Mouse (Mus musculus): ENCODE results near the gene Itga5. TPM values are rescaled to one million over a fixed set of nuclear protein-coding genes. Genes with fewer than 3 reads are reported as not detected.

Gene Itga5
- polyA plus RNA-seq, 1 experiment: 34.3 TPM

DNA sequence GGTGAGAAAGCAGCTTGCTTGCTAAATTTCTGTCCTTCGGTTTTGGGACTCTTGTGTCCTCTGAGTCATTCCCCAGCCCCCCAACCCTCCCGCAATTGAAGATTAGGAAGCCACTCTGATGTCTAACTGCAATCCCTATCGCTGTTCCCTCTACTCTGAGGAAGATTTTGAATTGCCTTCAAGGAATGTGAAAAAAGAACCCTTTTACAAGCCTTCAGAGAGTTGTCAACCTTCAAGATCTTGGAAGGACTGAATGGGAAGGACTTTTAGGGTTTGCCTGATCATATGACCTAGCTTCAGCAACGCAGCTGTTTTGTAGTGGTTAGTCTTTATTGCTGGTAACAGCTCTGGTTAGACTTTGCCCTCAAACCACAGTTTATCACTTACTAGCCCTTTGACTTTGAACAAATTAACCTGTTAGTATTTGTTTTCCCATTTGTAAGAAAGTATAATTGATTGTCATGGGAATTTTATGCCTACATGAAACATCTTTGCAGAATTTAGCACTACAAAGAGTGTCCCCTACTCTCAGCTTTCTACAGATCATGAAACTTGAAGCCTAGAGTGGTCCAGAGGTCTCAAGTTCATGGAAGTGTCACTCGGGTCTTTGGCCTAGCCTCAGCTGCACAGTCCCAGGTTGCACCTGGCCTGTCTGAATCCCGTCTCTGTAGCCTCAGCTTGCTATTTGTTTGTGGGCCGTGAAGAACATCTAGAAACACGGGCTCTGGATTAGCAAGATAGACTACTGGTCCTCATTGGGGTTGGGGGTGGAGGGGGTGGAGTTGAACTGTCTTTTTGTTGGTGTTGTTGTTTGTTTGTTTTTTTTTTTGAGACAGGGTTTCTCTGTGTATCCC lies 60.5 kb downstream of the Itga5 start:
- Histone ChIP-seq H3K4me3 (replicated peaks; ENCODE audit: extremely low read depth, low read depth, low read length) (peak overlapping the region; percentile 78), H3K4me1 (ENCODE audit: control insufficient read depth, insufficient read depth, low read length) (peaks cover 13% of the 10 kb centered on the region)
- no peak for TF ChIP-seq CTCF (IDR thresholded peaks at IDR 0.05; ENCODE audit: insufficient read depth, low read length)
- no peak for TF ChIP-seq POLR2A (IDR thresholded peaks at IDR 0.05; ENCODE audit: borderline replicate concordance, extremely low read depth, low read depth, low read length)
- no peak for DNase-seq
- 34% methylated on average over 8 of the region's 8 CpGs for WGBS

DNA sequence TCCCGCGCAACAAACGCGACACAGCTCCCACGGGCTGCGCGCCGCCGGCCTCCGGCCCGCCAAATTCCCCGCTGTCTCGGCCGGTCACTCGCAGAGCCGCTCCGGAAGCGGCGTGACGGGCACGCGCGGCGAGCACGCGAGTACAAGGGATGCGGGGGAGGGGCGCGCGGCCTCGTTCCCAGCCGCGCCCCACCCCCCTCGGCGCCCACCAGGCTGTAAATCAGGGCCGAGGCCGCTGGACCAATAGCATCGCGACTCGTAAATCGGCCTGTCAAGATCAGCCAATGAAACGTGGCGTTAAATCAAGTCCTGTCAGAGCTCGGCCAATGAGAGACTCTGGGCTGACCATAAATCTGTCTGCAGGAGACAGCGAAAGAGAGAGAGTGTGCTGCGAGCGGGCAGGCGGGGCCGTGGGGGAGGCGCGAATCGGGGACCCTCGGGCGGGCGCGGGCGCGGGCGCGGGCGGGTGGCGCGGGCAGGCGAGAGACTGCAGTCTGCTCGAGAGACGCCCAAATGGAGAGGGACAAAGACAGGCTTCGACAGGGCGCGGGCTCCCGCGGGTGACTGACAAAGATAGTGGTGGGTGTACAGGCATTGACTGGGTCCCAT lies 61.4 kb downstream of the Itga5 start:
- TF ChIP-seq CTCF (IDR thresholded peaks at IDR 0.05; ENCODE audit: insufficient read depth, low read length): no peak
- TF ChIP-seq POLR2A (IDR thresholded peaks at IDR 0.05; ENCODE audit: borderline replicate concordance, extremely low read depth, low read depth, low read length): peak; percentile 72; the same call in 1 of the 2 replicates
- H3K4me3 ChIP-seq (replicated peaks; ENCODE audit: extremely low read depth, low read depth, low read length): peak overlapping the region; percentile 78
- peak; percentile 91 for DNase-seq
- 1% methylated on average over 70 of the region's 71 CpGs for whole genome bisulfite sequencing
- H3K4me1 ChIP-seq (ENCODE audit: control insufficient read depth, insufficient read depth, low read length): peaks cover 13% of the 10 kb centered on the region

DNA sequence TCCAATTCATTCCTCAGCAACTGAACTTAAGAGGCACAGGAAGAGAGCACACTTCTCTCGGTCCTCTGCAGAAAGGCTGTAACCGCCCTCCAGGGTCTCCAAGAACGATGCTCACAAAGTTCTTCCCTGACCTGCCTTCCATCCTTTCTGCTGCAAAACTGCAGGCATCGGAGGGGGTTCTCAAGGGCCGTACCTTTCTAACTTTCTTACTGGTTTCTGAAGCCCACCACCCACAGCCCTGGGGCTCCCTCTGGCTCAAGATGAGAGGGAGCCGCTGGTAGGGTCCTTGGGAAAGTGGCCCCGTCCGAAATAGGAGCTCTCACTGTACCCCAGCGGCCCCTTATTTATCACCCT lies 62.0 kb downstream of the Itga5 start:
- peak; percentile 37 for DNase-seq
- WGBS: under 1% methylated on average over 9 of the region's 9 CpGs
- H3K4me1 ChIP-seq (ENCODE audit: control insufficient read depth, insufficient read depth, low read length): peaks cover 13% of the 10 kb centered on the region
- peak overlapping the region; percentile 57 for H3K4me3 ChIP-seq (replicated peaks; ENCODE audit: extremely low read depth, low read depth, low read length)
- TF ChIP-seq CTCF (IDR thresholded peaks at IDR 0.05; ENCODE audit: insufficient read depth, low read length) (no peak), POLR2A (IDR thresholded peaks at IDR 0.05; ENCODE audit: borderline replicate concordance, extremely low read depth, low read depth, low read length) (no peak)

DNA sequence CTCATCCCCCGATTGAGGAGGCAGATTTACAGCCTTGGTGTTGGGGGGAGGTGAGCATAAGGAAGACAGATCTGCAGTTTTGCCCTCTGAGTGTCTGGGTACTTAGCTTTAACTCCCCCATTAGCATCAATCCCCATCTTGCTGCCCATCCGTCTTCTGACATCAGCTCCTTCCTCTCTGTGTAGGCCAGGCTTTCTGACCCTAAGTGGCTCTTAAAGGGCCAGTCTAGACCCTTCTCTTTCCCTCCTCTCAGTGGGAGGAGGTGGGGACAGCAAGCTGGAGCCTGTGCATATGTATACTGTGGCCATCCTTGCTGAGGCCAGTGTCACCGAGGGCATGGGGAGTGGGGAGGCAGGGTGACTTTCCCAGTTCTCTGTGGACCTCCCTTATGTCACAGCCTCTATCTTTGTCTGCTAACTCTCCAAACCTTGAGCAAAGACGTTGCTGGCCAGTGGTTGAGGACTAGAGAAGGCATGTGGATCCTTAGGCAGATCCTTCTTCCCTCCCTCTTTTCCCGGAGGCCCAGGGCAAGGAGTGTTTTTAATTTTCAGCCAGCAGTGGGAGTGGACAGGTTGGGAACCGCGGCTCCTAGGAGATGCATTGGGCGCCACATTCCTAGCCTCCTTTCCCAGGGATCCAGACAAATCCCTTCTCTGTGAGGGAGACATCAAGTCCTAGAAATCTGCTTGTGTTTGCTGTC lies 62.5 kb downstream of the Itga5 start:
- no peak overlapping the region for H3K4me3 ChIP-seq (replicated peaks; ENCODE audit: extremely low read depth, low read depth, low read length)
- H3K4me1 ChIP-seq (ENCODE audit: control insufficient read depth, insufficient read depth, low read length): peaks cover 13% of the 10 kb centered on the region
- DNase-seq: peak; percentile 35
- TF ChIP-seq CTCF (IDR thresholded peaks at IDR 0.05; ENCODE audit: insufficient read depth, low read length) (no peak), POLR2A (IDR thresholded peaks at IDR 0.05; ENCODE audit: borderline replicate concordance, extremely low read depth, low read depth, low read length) (no peak)
- 13% methylated on average over 8 of the region's 8 CpGs for whole genome bisulfite sequencing

DNA sequence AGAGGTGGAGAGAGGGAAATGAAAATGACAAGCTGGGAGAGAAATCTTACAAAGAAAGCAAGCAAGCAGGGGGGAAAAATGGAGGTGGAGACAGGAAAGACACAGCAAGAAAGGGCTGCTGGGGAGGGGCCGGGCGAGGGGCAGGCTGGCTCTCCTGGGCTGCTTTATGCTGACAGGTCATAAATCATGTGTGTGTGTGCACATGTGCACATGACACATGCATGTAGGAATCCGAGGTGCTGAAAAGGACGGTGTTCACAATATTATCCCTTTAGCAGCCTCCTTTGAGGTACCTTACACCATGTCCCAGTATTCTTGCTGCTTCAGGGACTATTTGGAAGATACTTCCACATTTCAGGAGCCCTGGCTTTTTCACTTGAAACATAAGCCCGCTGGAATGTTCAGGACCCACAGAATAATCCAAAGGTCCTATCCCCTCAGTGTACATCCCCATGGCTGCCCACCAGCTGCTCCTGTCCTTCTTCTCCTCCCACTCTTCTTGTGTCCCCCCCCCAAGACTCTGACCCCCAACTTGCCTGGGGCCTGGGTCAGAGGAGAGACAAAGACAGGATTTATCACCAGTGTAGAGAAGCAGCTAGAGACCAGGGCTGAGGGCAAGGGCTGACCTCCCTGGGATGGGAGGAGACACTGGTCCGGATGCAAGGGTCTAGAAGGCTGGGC lies 64.1 kb downstream of the Itga5 start:
- TF ChIP-seq CTCF (IDR thresholded peaks at IDR 0.05; ENCODE audit: insufficient read depth, low read length): no peak
- no peak for TF ChIP-seq POLR2A (IDR thresholded peaks at IDR 0.05; ENCODE audit: borderline replicate concordance, extremely low read depth, low read depth, low read length)
- H3K4me3 ChIP-seq (replicated peaks; ENCODE audit: extremely low read depth, low read depth, low read length): no peak overlapping the region
- DNase-seq: no peak
- 53% methylated on average over 6 of the region's 6 CpGs for WGBS
- peaks cover 13% of the 10 kb centered on the region for H3K4me1 ChIP-seq (ENCODE audit: control insufficient read depth, insufficient read depth, low read length)

DNA sequence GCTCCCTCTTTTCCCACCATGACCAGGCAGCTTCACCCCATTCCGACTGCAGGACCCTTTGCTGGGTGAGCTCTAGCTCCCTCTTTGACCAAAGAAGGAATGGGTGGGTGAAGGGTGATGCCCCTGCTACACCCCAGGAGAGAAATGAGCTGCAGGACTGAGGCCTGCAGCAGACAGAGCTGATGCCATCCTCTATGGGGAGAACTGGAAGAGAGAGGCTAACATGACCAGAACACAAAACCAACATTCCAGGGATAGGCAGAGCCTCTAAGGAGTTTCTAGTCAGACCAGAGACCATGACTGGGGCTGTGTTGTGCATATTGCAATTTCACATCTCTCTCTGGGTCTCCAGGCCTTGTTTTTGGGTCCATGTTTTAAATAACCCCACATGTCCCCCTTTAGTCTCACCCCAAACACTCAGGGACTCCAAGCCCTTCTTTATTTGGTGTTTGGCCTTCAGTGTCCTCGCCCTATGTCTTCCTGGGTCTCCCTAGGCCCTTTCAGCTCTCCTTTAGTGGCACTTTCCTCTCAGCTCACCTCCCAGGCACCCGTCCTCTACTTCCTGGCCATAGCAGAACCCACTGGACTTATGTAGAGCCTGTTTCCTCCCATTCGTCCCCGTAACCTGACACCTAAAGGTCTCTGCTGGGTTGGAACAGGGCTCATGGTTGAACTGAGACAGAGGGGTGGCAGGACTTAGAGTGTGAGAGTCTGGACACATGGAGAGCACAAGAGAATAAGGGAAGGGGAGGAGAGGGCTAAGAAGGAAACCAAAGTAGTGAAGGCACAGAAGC lies 64.8 kb downstream of the Itga5 start:
- DNase-seq: no peak
- WGBS: 48% methylated on average over 5 of the region's 5 CpGs
- peaks cover 10% of the 10 kb centered on the region for H3K4me1 ChIP-seq (ENCODE audit: control insufficient read depth, insufficient read depth, low read length)
- no peak overlapping the region for H3K4me3 ChIP-seq (replicated peaks; ENCODE audit: extremely low read depth, low read depth, low read length)
- TF ChIP-seq CTCF (IDR thresholded peaks at IDR 0.05; ENCODE audit: insufficient read depth, low read length) (no peak), POLR2A (IDR thresholded peaks at IDR 0.05; ENCODE audit: borderline replicate concordance, extremely low read depth, low read depth, low read length) (no peak)

DNA sequence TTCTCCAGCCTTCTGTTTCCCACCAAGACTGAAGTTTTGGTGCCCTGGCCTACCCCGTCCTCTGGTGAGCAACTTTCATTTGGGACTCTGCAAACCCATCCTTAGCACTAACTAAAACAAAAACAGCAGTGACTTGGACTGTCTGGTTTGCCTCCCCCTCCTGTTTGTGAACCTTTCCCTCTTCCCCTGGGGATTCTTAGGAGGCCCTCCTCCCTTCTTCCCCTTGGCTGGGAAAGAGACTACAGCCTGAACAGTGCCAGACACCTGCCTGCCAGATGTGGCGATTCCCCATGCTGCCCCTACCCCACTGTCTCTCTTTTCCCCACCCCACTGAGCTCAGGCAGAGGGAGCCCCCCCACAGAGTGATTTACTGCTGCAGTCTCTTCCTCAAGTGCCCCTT lies 65.5 kb downstream of the Itga5 start:
- Histone ChIP-seq H3K4me3 (replicated peaks; ENCODE audit: extremely low read depth, low read depth, low read length) (no peak overlapping the region), H3K4me1 (ENCODE audit: control insufficient read depth, insufficient read depth, low read length) (peaks cover 10% of the 10 kb centered on the region)
- TF ChIP-seq CTCF (IDR thresholded peaks at IDR 0.05; ENCODE audit: insufficient read depth, low read length) (no peak), POLR2A (IDR thresholded peaks at IDR 0.05; ENCODE audit: borderline replicate concordance, extremely low read depth, low read depth, low read length) (no peak)
- DNase-seq: no peak
- WGBS: 74% methylated on average over 2 of the region's 2 CpGs

DNA sequence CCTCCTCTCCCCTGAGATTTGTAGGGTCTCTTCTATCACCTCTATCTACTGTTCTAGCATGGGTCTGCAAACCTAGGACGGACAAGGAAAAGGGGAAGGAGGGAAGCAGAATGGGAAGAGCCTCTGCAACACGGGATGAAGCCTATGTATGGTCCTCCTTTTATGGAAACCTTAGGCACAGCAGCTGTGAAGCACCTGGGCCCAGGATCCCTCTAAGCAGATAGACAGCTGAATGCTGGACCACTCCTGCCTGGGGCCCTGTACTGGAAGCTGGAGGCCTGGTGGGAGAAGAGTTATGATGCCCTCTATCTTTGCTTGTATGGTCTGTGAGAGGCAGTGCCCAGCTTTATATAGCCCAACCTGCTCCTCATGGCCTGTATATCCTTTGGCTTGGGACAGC lies 66.0 kb downstream of the Itga5 start:
- 51% methylated on average over 2 of the region's 2 CpGs for WGBS
- no peak for DNase-seq
- Histone ChIP-seq H3K4me3 (replicated peaks; ENCODE audit: extremely low read depth, low read depth, low read length) (no peak overlapping the region), H3K4me1 (ENCODE audit: control insufficient read depth, insufficient read depth, low read length) (peaks cover 6% of the 10 kb centered on the region)
- TF ChIP-seq POLR2A (IDR thresholded peaks at IDR 0.05; ENCODE audit: borderline replicate concordance, extremely low read depth, low read depth, low read length) (no peak), CTCF (IDR thresholded peaks at IDR 0.05; ENCODE audit: insufficient read depth, low read length) (no peak)

Measured in lung, adult 2 months (tissue).